Mouse (Mus musculus): ENCODE measurements around the gene Casp7. TPM values are rescaled to one million over a fixed set of nuclear protein-coding genes. Genes with fewer than 3 reads are reported as not detected.
A peak's percentile ranks its signal among the peaks of the same experiment; 100 is the strongest.
"Not testable (repeated sequence)": the region's sequence is repeated elsewhere in the genome, so short reads cannot be mapped to it uniquely, and the experiment has no call there.

Gene Casp7
- 14.8 and 17.6 TPM in 2 replicates for total RNA-seq (2015; ENCODE audit: low replicate concordance)
- 15.0 and 17.6 TPM in 2 replicates for total RNA-seq (2017; ENCODE audit: low replicate concordance)

GRCm38 (mm10) chr19:56396669-56397621, at the start of gene Casp7:
Gene Casp7 (plus strand): TSS chr19:56397129.
- ATAC-seq (replicated peaks; ENCODE audit: low FRiP score, poor library complexity, severe bottlenecking), result peak; percentile 65

DNA sequence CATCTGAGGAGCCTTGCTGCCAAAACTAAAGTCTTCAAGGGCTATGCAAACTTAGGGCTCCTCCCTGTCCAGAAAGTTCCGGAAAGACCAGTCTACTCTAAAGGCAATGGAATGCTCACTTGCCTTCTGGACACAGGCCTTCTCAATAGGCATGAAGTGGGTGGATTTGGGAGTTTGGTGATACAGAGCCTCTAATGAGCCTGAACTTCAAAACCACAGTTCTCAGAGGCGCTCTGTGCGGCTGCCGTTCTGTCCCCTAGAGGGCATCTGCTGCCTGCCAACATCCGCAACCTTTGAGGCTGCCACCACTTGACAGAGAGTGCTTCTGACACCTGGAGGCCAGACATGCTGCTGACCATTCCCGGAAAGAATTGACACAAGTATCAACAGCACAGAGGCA, 47.6 kb upstream of the Casp7 start:
- no peak for ATAC-seq (replicated peaks; ENCODE audit: low FRiP score, poor library complexity, severe bottlenecking)

DNA sequence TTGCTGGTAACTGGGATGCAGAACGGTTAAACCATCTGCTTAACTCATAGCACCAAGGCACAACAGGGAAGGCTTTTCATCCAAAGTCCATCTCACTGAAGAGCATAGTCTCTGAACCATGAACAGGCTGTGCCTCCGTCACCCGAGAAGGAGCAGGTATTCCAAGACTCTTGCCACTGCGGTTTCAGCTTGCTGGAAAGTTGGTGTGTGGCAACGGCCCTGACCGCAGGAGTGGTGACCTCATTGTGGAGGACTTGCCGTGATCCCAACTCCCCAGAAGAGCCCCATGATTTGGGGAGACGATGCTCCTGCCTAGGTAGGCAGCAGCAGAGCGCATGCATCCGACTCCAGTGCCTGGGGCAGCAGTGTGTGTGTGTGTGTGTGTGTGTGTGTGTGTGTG, 43.2 kb upstream of the Casp7 start:
- ATAC-seq (replicated peaks; ENCODE audit: low FRiP score, poor library complexity, severe bottlenecking), result no peak

DNA sequence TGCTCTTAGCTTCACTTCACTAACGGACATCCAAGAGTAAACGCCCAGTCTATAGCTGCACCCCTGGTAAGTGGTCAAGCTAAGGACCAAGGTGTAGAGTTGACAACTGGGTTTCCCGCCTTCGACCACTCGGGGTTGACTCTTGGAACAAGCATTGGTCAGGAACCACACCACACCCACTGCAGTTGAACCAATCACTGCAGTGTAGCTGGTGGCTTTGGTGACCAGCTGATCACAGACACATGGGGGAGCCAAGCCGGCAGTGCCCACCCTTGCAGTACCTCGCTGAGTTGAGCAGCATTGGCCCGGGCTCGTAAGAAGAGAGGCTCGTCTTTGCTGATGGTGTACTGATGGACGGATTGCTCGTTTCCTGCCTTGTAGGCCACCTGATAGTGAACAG, 41.7 kb upstream of the Casp7 start:
- no peak for ATAC-seq (replicated peaks; ENCODE audit: low FRiP score, poor library complexity, severe bottlenecking)

- peak; percentile 65; the same call in 1 of the 2 replicates for ATAC-seq (replicated peaks; ENCODE audit: low FRiP score, poor library complexity, severe bottlenecking)
Measured at GRCm38 (mm10) chr19:56356480-56357373, 40.2 kb upstream of the Casp7 start.

- not testable (repeated sequence) for ATAC-seq (replicated peaks; ENCODE audit: low FRiP score, poor library complexity, severe bottlenecking)
Measured at GRCm38 (mm10) chr19:56357374-56357708, 39.6 kb upstream of the Casp7 start.

- ATAC-seq (replicated peaks; ENCODE audit: low FRiP score, poor library complexity, severe bottlenecking), result no peak
Measured at GRCm38 (mm10) chr19:56358890-56359289, 38.0 kb upstream of the Casp7 start.

DNA sequence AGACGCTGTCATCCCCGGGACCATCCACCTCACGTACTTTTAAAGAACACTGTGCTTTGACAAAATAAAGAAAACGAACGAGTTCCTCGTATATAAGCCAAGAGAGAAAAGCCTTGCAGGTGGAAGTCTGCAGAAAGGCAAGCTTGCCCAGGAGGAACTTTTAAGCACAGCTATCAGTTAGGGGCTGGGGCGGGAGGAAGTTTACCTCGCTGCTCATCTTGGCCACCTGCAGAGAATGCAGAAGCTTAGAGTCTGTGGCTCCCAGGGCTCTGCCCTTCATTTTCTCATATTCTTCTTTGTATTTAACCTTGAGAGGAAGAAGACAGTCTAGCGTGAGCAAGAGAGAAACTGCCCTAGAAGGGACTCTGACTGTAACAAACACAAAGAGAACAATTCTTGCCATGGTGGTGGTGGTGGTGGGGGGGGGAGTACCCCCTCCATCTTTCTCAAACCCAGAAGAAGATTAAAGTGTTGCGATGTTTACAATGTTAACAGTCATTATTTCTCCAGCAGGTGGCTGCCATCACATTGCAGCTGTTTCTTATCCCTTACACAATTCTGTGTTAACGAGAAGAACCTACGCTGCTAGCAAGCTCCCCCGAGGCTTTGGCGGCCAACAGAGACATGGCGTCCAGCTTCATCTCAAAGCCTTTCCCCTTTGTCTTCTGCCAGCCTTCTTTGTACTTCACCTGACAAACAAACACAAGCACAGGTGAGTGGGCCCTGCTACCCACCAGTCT, 33.0 kb upstream of the Casp7 start:
- ATAC-seq (replicated peaks; ENCODE audit: low FRiP score, poor library complexity, severe bottlenecking), result no peak

- no peak for ATAC-seq (replicated peaks; ENCODE audit: low FRiP score, poor library complexity, severe bottlenecking)
Measured at GRCm38 (mm10) chr19:56364563-56364962, 32.4 kb upstream of the Casp7 start.

DNA sequence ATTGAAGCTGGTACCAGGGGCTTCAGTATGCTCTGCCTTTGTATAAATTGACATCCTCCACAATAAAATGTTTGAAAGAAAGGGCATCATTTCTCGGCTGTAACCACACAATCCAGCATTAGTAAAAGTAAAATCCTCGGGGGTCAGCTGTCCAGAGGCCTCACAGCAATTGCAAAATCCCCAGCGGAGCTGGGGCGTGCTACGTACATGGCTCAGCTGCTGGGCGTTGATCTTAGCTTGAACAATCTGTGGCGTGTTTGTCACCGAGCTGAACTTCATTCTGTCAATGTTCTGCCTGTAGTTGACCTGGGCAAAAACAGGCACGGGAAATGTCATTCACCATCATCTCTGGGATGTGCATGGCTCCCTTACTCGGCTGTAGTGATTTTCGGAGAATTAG, 30.8 kb upstream of the Casp7 start:
- no peak for ATAC-seq (replicated peaks; ENCODE audit: low FRiP score, poor library complexity, severe bottlenecking)

DNA sequence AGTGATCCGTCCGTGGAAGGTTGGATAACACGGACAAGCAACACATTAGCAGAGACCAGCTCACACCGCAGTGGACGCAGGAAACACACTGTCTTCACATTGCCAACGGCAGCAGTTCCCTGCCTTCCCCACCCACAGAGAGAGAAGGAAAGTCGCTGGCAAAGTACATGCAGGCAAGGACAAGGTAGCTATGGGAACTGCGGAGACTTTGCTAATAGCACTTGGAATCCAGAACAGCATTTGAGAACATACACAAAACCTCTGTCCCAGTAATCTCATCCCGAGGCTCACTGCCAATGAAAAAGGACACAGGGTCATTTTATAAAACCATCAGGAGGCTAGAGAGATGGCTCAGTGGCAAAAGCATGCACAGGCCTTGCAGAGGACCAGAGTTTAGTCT, 30.3 kb upstream of the Casp7 start:
- ATAC-seq (replicated peaks; ENCODE audit: low FRiP score, poor library complexity, severe bottlenecking), result no peak

- no peak for ATAC-seq (replicated peaks; ENCODE audit: low FRiP score, poor library complexity, severe bottlenecking)
Measured at GRCm38 (mm10) chr19:56367778-56368177, 29.2 kb upstream of the Casp7 start.

GRCm38 (mm10) chr19:56368912-56369311, 28.0 kb upstream of the Casp7 start:
- no peak for ATAC-seq (replicated peaks; ENCODE audit: low FRiP score, poor library complexity, severe bottlenecking)

DNA sequence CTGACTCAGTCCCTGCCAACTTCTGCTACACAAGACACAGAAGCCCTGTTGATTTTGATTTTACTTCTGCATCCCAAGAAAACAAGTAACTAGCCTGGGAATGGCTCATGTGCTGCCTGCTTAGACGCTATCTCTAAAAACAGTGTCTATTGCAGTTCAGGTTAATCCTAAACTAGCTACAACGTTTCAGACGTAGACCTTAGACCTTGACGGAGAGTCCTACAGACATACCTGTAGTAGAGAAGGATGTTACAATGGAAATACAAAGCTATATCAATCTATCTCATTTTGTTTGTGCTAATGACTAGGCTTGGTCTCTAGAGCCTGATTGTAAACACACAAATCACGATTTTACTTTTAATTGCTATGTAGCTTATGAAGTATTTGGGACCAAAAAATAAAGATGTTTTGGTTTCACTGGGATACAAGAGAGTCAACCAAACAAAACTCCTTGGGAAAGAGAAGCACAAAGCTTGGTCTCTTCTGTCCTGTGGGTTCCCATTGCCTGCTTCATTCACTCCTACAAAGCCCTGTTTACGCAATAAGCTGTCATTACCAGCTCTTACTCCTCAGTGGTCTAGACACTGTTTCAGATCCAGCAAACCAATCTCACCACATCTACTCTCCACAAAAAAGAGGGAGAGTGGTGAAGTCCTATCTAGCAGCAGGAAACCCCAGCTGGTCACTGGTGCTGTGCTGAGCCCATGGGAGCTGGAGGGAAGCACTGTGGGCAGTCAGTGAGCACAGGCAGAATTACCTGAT, 26.4 kb upstream of the Casp7 start:
- no peak for ATAC-seq (replicated peaks; ENCODE audit: low FRiP score, poor library complexity, severe bottlenecking)

DNA sequence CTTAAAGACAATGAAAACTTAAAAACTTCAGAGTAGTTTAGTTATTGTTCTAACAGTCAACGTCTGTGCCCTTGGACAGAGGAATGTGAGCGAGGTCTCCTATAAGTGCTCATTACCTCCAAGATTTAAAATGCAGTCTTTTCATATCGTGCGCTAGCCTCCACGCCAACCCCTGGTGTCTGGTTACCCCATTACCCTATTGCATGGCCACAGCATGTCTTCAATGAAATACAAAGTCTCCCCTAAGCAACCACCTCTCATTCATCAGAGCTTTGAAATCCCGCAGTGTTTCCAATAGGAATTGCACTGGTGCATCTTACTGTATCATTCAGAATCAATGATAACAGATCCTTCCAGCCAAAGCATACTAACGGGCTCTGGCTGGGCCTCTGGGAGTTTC, 24.7 kb upstream of the Casp7 start:
- no peak for ATAC-seq (replicated peaks; ENCODE audit: low FRiP score, poor library complexity, severe bottlenecking)

DNA sequence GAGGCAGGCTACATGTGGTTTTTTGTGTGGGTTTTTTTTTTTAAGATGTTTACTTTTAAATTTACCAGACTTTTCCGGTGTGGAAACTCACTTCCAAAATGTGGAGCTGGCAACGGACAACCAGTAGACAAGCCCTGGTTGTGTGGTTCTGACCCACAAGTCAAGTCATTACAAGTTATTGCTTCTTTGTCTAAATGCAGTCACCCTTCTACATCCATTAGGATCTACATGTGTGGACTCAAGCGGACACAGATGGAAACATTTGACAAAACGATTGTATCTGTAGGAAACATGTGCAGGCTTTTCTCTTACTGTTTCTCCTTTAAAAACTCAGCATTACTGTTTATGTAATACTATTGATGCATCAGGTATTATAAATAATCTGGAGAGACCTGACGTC, 23.7 kb upstream of the Casp7 start:
- ATAC-seq (replicated peaks; ENCODE audit: low FRiP score, poor library complexity, severe bottlenecking), result no peak

GRCm38 (mm10) chr19:56374011-56374410, 22.9 kb upstream of the Casp7 start:
- ATAC-seq (replicated peaks; ENCODE audit: low FRiP score, poor library complexity, severe bottlenecking), result no peak

- ATAC-seq (replicated peaks; ENCODE audit: low FRiP score, poor library complexity, severe bottlenecking), result no peak
Measured at GRCm38 (mm10) chr19:56378007-56378406, 18.9 kb upstream of the Casp7 start.

GRCm38 (mm10) chr19:56378554-56379172, 18.3 kb upstream of the Casp7 start:
- ATAC-seq (replicated peaks; ENCODE audit: low FRiP score, poor library complexity, severe bottlenecking), result no peak
